Mouse (Mus musculus) 3134 (cell line): ENCODE data around the gene Mblac2.

Experiments used
- DNase-seq: peaks from one replicate; pipeline ENCODE4 v3.0.0-alpha.2; 2011; ENCODE audit warnings: low spot score; ENCODE audit not compliant: insufficient read length; ENCODE audit errors: extremely low read depth

Mblac2 gene

DNA sequence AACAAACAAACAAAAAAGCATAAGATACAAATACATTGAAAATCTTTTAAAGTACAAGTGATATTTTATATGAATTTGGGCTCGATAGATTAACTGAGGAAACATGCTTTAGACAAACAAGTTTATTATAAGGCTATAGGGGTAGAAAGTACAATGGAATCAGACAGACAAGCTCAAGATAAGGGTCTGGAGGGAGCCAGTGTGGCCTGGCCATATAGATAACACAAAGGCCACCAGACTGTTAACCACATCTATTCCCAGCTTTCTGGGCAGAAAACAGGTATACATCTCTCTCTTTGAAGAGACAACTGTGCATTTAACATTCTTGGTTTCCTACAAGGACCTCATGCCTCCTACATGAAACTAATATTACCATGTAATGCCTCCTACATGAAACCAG lies 19.2 kb downstream of the Mblac2 start:
- no peak for DNase-seq

DNA sequence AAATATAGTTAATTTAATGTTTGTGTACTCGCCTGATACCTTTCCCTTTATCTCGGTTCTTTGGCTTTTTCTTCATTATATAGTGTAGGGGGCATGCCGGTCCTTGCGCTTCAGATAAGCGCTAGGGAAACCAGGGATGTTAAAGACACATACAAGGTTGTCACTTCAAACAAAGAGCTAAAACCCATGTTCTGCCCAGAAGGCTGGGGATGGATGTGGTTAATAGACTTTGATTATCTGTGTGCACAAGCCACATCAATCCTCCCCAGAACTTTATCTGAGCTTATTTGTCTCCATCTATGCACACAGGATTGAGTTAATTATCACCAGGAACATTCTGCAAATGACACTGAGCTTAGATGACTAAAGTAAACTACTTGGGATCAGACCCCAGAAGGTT lies 25.5 kb downstream of the Mblac2 start:
- DNase-seq = no peak

DNA sequence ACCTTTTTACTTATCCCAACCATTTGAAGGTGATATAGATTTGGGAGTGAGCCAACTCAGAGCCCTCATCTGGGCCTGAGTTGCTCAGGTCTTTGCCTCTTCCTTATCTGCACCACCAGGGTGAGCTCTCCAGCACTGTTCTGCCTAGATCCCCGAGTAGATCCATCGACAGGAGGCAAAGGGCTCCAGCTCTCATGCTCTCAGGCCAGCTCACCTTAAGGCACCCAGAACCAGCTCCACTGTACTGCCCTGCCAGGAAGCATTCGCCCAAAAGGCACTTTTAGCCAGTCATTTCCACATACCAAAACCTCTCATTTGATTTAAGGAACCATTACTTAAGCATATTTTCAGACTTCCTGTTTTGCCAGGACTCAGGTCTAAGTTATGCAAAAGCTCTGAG lies 29.8 kb downstream of the Mblac2 start:
- DNase-seq = no peak

DNA sequence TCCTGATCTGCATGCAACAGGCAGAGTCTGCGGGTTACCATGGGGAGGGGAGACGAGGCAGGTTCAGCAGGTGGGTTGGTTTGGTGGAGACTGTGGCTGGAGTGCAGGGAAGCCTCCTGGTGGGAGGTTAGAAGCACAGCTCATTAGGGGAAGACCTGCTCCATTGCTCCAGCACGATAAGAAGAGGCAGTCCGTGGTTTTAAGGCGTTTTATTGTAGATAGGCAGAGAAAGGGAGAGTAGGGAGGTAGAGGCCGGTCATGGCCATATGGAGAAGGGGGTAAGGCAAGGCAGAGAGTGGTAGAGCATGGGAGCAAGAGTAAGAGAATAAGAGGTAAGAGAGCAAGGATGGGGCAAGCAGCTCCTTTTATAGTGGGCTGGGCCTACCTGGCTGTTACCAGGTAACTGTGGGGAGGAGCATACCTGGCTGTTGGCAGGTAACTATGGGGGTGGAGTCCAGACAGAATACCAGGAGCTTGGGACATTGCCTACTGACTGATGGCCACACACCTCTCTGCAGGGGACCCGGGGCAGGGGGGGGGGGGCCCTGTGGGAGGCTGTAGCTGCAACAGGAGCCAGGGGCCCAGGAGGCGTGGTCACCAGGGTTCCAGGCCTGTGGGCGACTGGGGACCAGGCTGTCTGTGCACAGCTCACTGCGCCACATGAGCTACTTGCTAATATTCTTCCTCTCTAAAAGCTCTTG lies 32.4 kb downstream of the Mblac2 start:
- no peak for DNase-seq

DNA sequence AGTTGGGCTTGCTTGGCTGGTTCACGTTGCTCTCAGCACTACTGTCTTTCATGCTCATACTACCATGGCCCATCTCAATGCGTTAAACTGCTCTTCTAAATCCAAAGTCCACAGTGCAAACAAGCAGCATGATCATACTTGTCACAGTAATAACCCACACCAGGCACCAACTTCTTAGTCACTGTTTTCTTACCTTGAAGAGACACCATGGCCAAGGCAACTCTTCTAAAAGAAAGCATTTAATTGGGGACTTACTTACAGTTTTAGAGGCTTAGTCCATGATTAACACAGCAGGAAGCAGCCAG lies 32.9 kb downstream of the Mblac2 start:
- no peak for DNase-seq

DNA sequence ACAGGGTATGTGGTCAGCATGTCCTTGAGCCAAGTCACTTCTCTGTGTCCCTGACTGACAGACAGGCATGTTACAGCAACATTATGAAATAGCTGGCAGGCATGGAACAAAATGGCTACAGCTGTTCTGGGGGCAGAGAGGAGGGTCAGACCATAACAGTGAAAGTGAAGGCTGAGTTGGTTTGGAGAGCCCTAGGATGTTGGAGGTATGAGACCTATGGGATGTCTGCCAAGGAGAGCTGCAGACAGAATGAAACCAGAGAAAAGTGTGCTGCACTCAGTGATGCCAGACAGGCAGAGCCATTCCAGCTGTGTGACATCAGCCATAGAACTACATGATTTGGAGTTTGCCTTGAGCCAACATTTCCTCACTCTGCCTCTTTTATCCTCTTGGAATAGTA lies 43.7 kb downstream of the Mblac2 start:
- DNase-seq = no peak

DNA sequence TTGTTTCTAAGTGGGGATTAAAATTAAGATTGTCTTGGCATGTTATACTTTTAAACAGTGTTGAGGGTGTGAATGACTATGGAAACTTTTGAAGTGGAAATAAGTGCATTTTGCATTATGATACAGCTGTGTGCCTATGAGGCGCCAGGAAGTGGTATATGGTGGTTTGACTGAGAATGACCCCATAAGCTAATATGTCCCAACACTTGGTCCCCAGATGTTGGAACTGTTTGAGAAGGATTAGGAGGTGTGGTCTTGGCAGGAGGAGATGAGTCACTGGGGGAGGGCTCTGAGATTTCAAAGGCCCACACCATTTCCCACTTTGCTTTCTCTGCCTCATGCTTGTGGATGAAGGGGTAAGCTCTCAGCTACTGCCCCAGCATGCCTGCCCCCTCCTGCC lies 44.2 kb downstream of the Mblac2 start:
- no peak for DNase-seq

DNA sequence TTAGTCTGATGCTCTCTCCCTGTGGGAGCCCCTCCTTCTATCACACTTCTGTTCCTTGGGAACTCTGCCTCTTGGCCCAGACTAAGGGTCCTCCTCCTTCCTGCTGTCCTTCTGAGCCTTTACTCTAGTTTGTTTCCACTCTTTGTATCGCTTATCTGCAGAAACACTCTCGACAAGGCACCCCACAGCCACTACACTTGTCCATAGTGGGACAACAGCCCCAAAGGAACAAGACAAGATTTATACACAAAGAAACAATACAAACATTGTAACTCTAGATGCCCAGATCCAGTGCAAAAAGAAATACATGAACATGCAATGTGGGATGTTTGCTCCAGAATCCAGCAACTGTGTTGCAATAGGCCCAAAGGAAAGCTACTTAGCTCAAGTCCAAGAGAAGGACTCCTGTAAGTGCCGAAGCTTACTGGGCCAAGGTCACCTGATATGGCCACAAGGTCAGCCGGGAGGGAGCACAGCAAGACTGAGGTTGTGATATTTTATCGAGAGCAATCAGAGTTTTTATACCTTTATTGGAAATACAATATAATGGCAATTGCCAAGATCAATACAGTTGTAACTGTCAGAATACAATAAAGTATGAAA lies 46.0 kb downstream of the Mblac2 start:
- DNase-seq = no peak

DNA sequence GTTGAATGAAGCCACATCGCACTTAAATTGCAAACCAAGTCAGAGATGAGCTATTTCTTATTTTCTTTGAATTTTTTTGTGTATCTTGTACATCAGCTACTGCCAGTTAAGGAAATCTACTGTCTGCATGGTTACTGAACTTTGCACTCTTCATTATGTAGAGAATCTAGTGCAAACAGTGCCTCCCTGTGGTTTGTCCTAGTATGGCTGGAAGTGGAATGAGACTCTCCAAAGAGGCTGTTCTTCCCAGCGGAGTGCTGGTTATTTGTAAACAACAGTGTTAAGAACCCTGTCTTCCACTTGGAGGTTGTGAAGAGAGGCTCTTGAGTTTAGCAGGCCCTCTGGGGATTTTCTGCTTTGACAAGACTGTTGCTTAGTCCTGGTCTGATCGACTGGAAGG lies 49.2 kb downstream of the Mblac2 start:
- no peak for DNase-seq

DNA sequence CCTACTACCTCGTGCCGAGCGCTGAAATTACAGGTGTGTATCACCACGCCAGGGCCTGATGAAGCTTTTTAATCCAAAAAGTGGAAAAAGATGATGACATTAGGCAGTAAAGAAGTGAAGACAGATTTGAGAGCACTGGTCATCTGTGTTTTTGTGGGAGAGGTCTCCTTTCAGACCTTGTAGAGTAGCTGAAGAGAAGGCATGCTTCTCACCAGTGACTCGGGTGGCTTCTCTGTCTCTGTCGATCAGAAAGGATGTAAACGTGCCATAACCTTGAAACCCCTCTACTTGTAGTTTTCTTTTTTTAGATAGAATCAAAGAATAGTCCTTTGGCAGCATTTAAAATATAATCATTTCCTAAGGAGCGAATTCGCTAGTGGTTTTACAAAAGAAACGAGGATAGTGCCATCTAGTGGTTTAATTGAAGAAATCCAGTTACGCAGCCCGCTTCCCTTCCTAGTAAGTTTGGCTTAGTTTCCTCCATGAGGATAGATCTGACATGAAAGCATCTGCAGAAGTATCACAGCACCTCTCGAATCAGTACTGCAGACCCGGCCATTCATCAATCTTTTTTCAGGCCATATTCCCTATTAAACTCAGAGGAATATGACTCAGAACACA lies 50.5 kb downstream of the Mblac2 start:
- no peak for DNase-seq

DNA sequence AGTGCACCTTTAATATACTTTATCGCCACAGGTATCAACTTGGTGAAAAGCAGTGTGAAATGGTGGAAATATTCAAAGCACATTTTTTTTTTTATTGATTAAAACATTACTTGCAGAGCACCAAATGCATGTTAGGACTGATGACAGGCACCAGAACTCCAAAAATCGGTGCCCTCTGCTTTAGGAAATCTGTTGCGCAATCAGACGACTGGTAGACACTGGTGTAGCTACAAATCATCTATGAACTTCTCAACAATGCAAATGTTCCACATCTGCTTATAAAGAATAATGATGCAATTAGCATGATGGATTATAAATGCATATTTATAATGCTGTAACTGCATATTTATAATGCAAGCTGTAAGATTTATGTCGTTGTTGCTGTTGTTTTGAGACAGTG lies 53.0 kb downstream of the Mblac2 start:
- no peak for DNase-seq

DNA sequence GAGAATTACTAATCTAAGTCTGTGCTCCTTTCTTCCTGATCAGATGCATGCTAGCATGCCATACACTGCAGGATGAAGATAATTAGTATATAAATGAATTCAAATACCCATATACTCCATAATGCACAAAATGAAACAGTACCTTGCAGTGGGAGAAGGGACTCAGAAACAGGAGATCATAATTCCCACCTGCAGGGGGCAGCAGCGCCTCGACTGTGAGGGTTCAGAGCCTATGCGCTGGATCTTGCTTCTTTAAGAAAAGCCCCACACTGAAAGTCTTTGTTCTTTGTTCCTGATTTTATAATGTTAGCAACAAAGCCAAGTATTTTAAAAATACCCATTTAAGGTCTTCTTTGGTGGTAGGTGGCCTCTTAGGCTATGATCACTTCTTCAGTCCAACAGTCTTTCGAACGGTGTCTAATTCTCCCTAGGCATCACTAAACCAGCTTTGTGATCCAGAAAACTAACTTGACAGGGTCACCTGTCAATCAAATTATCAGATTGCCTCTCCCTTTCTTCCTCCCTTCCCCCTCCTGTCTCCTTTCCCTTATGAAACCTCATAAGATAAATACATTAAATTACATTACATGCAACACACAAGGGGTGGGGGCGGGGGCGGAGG lies 56.0 kb downstream of the Mblac2 start:
- DNase-seq = no peak

DNA sequence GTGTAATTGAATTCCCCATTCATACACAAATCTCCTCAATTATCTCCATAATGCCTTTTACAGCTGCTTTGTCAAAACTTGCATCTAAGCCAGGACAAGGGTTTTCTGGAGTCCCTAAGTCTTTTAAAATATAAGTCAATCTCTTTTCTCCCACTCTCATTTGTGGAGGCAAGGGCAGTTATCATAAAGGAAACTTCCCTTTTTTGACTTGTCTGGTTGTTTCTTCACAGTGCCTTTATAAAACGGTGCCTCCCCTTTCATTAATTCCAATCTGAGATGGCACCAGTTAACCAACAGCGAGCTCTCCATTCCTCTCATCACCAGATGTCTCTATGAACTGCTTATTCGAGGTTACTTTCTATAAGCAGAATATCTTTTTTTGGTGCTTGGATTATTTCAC lies 65.1 kb downstream of the Mblac2 start:
- DNase-seq = no peak

DNA sequence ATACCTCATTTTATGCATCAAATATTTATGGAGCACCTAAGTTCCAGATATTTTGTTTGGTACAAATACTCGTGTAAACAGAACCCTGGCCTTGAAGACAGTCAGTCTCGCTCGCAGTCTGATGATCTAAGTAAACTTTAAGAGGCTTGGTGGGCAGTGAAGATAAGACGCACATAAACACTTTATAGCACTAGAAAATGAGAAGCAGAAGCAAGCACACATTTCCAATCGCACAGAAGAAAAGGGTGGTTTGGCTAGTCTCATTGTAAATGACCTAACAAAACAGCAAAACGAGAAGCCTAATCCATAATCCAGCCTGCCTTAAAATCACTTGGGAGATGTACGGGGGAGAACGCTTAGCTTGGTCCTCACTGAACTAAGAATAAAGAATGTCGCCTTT lies 71.3 kb downstream of the Mblac2 start:
- DNase-seq = no peak

DNA sequence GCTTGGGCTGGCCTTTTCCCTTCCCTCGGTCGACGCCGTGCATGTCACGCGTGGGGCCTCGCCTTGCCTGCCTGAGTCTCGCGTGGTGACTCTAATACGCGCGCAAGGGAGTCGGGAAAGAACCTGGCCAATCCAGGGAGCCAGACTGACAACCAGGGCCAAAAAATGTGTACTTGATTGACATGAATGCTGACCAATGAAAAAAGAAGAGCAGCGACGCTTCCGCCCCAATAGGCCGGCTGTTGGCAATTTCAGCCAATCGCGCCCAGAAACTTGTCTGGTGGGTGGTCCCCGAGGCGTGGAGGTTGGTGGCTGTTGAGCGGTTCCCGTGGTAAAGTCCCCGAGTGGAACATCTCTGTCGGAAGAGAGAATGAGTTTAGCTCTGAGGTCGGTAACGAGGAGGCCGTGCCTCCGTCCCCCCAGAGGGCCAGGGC lies 71.8 kb downstream of the Mblac2 start, which contains the start of gene Cetn3:
Gene Cetn3 (plus strand): TSS at position 107 of the 434 bp plus-strand sequence.
- peak; percentile 87 for DNase-seq

DNA sequence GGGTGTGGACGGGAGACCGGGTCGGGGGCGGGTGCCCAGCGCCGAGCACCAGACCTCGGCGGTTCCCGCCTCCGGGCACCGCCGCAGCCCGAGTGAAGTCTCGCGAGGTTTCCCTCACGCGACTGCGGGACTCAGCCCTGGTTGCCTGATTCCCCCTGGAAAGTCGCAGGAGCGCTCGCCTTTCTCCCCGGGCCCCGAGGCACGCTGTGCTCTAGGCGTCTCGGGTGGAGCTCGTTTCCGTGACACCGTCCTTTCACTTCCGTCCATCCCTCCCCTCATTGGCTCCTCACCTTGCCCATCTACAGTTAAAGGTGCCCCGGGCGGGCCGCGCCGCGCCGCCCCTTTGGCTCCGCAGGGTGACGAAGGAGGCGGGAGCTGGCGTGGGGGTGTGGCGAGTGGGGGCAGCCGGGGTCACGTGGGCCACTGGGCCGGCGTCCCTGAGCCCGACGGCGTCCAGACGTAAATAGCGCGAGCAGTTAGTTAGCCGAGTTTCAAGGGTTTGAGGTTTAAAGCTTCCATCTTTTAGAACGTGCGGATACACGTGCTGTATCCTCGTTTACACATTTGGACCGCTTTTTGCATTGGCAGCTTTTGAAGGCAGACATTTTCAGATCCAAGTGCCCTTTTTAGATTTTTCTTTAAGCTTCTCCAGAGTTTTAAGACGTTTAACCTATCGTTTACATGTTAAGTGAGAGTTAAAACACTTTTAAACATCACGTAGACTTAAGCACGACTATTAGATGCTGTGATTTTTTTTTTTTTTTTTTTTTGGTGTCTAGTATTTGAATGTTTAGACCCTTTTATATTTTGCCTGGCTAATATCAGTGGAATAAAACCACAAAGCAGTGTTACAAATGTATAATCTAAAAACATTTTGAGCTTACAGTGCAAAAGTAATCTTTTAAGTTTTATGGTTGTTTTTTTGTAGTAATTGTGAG lies 72.5 kb downstream of the Mblac2 start:
- DNase-seq = peak; percentile 99

DNA sequence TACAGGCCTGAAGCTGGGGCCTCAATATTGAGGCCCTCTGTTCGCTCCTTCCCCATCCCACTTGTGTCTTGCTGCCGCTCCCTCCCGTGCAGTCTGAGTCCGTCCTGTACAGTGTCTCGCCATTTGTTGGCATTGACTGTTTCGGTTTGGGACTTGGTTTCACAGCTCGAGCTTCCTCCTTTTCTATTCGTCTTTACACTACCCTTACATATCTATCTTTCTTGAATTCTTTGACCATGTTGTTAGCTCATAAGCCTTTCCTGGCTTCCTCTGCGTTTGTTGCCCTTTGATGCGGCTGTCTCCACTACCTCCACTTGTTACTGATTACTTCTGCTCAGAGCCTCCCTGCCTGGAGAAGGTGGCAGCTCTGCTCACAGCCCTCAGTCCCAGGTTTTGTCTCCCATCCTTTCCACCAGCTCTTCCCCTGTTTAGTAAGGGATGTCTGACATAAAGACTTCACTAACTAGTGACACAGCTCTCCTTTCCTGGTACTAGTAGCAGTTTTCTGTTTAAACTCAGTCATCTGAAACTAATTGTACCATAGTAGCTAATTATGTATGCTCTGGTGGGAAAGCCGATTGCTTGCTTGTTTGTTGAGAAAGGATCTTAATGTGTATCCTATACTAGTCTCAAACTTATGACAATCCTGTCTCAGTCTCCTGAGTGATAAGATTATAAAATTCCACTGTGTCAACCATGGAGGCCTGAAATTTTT lies 74.8 kb downstream of the Mblac2 start:
- DNase-seq = no peak

DNA sequence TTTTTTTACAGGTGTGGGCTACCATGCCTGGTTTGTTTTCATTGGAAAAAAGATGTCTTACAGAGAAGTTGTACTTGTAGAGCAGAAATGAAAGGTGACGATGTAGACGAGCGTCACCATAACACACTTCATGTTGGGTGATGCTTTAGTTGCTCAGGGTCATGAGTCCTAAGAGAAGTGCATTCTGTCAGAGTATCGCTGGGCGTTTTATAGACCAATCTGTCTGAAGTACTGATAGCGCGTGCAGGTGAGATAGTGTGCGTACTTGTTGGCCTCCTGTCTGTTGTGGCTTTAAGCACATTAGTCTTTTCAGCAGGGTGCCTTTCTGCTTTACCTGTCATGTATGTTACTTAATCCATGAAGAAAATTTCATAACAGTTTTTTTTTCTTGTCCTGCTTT lies 79.0 kb downstream of the Mblac2 start:
- no peak for DNase-seq

DNA sequence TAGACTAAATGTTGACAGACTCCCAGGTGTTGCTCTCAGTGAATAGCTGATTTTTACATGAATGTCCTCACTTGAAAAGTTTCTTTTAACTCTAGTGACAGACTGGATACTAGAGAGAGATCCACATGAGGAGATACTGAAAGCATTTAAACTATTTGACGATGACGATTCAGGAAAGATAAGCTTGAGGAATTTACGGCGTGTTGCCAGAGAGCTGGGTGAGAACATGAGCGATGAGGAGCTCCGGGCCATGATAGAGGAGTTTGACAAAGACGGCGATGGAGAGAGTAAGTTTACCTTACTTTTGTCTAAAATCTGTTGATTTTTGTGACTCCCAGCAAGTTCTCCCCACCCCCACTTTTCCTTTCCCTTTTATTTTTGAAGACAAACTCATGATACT lies 80.7 kb downstream of the Mblac2 start:
- no peak for DNase-seq

DNA sequence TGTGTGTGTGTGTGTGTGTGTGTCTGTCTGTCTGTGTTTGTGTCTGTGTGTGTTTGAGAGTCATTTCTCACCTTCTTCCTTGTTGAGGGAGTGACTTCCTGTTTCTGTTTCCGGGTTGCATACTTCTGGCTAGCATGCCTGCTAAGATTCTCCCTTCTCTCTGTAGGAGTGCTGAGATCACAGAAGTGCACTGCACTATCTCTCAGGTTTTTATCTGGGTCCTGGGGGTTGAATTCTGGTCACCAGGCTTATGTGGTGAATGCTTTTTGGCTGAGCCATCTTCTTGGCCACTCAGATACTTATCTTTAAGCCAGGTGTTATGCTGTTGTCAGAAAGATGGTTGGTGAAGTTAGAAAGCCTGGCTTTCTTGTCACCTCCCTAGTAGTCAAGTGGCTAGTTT lies 82.7 kb downstream of the Mblac2 start:
- DNase-seq = no peak
